Mouse (Mus musculus) MEL (cell line): ENCODE results near the gene Fam219b.

ENCODE experiments used
- CHD1 ChIP-seq: IDR thresholded peaks from 2 replicates; pipeline ENCODE4 v1.6.1; 2012; ENCODE audit warnings: low read depth, mild to moderate bottlenecking, inconsistent platforms, low read length, improper control_type of control experiment
- CTCF ChIP-seq, 3 experiments: IDR thresholded peaks in 2 of 3; conservative IDR thresholded peaks in 1 of 3; 2 replicates each; pipeline ENCODE4 v1.5.1; 2011 to 2012; ENCODE audit warnings: low read length in 3 of 3, low read depth in 2 of 3, mild to moderate bottlenecking in 2 of 3, improper control_type of control experiment in 1 of 3, inconsistent platforms in 1 of 3, mixed read lengths in 1 of 3, moderate library complexity in 1 of 3; ENCODE audit not compliant: control insufficient read depth in 1 of 3, insufficient read depth in 1 of 3, poor library complexity in 1 of 3, severe bottlenecking in 1 of 3
- EP300 ChIP-seq, 2 experiments: IDR thresholded peaks; 2 replicates each; pipeline ENCODE4 v1.6.1; 2011; ENCODE audit warnings: improper control_type of control experiment in 2 of 2, low read length in 2 of 2, low read depth in 1 of 2, mild to moderate bottlenecking in 1 of 2
- KAT2A ChIP-seq: conservative IDR thresholded peaks from 2 replicates; pipeline ENCODE4 v1.6.1; 2012; ENCODE audit warnings: low read depth, low read length, improper control_type of control experiment, inconsistent platforms
- MXI1 ChIP-seq: IDR thresholded peaks from 2 replicates; pipeline ENCODE4 v1.6.1; 2011; ENCODE audit warnings: mild to moderate bottlenecking, low read depth, low read length, improper control_type of control experiment
- NELFE ChIP-seq: IDR thresholded peaks from 2 replicates; pipeline ENCODE4 v1.6.1; 2011; ENCODE audit warnings: low read depth, low read length, improper control_type of control experiment
- USF2 ChIP-seq, 2 experiments: IDR thresholded peaks; 2 replicates each; pipeline ENCODE4 v1.6.1; 2011 to 2012; ENCODE audit warnings: improper control_type of control experiment in 2 of 2, low read length in 2 of 2, borderline replicate concordance in 1 of 2, inconsistent platforms in 1 of 2, low read depth in 1 of 2, mild to moderate bottlenecking in 1 of 2; ENCODE audit not compliant: insufficient read depth in 1 of 2

DNA sequence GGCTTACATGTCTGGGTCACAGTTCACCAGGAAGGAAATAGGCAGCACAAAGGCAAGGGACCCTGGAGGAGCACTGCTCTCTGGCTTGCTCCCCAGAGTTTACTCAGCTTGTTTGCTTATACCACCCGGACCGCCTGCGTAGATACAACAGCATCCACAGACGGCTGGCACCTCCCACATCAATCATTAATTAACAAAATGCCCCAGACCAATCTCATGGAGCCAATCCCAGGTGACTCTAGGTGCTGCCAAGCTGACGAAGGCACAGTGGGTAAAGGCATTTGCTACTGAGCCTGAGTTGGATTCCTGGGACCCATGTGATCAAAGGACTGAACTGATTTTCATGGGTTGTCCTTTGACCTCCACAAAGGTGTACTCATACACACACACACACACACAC is 40.1 kb upstream of the Fam219b start:
- no peak for TF ChIP-seq CHD1
- no peak for TF ChIP-seq EP300 (IDR thresholded peaks at IDR 0.05; ENCODE audit: low read depth in 1 of 2, low read length in 2 of 2)
- TF ChIP-seq KAT2A: no peak
- no peak for TF ChIP-seq NELFE
- no peak for TF ChIP-seq USF2 (IDR thresholded peaks at IDR 0.05; ENCODE audit: borderline replicate concordance in 1 of 2, insufficient read depth in 1 of 2, low read depth in 1 of 2, low read length in 2 of 2)
- no peak for TF ChIP-seq CTCF (IDR thresholded peaks at IDR 0.05 in 2 of 3, conservative IDR thresholded peaks at IDR 0.05 in 1 of 3; ENCODE audit: control insufficient read depth in 1 of 3, insufficient read depth in 1 of 3, low read depth in 2 of 3, low read length in 3 of 3, poor library complexity in 1 of 3, severe bottlenecking in 1 of 3)
- no peak for TF ChIP-seq MXI1
